Mouse (Mus musculus) midbrain, embryonic 14.5 days (tissue): ENCODE results near the gene Plcb1. TPM values are rescaled to one million over a fixed set of nuclear protein-coding genes. Genes with fewer than 3 reads are reported as not detected.
A peak's percentile ranks its signal among the peaks of the same experiment; 100 is the strongest.

Experiments
- ATAC-seq: fragments of 200-750 bp; cut with Nextera tagmentation; 2 replicates; pipeline ENCODE4 v1.8.0; 2017; ENCODE audit warnings: moderate number of reproducible peaks, moderate library complexity; ENCODE audit not compliant: low FRiP score, low TSS enrichment
- DNase-seq: peaks from one replicate; pipeline ENCODE4 v3.0.0-alpha.2; 2015
- H3K27ac ChIP-seq: fragments of 300-500 bp; sonication (generic); replicated peaks from 2 replicates; pipeline ENCODE4 v1.5.1; 2014; ENCODE audit warnings: mild to moderate bottlenecking, low read depth, low read length, moderate library complexity
- H3K27me3 ChIP-seq: fragments of 300-500 bp; sonication (generic); 2 replicates; pipeline ENCODE4 v1.6.1; 2014; ENCODE audit warnings: low read length, control low read depth, mixed read lengths; ENCODE audit not compliant: control insufficient read depth, insufficient read depth
- H3K36me3 ChIP-seq: fragments of 300-500 bp; sonication (generic); 2 replicates; pipeline ENCODE4 v1.6.1; 2014; ENCODE audit warnings: low read length, control low read depth; ENCODE audit not compliant: control insufficient read depth, insufficient read depth
- H3K4me1 ChIP-seq: fragments of 300-500 bp; sonication (generic); 2 replicates; pipeline ENCODE4 v1.6.1; 2014; ENCODE audit warnings: mild to moderate bottlenecking, antibody characterized with exemption, low read length, control low read depth; ENCODE audit not compliant: control insufficient read depth, insufficient read depth
- H3K4me2 ChIP-seq: fragments of 300-500 bp; sonication (generic); 2 replicates; pipeline ENCODE4 v1.6.1; 2014; ENCODE audit warnings: mild to moderate bottlenecking, low read length, moderate library complexity
- H3K4me3 ChIP-seq: fragments of 300-500 bp; sonication (generic); replicated peaks from 2 replicates; pipeline ENCODE4 v1.5.1; 2014; ENCODE audit warnings: low read depth, low read length
- H3K9ac ChIP-seq: fragments of 300-500 bp; sonication (generic); replicated peaks from 2 replicates; pipeline ENCODE4 v1.6.1; 2014; ENCODE audit warnings: mild to moderate bottlenecking, low read length, moderate library complexity
- H3K9me3 ChIP-seq: fragments of 300-500 bp; sonication (generic); 2 replicates; pipeline ENCODE4 v1.6.1; 2016; ENCODE audit warnings: low read length, control low read depth, mixed read lengths; ENCODE audit not compliant: control insufficient read depth
- WGBS: fragments of 180-500 bp; shearing (Covaris S2); extraction: QIAGEN DNeasy Blood & Tissue Kit; methylation state at CpG from one replicate; pipeline ENCODE4 v1.1.7; 2014; 5-methylcytosine and 5-hydroxymethylcytosine counted together
- polyA plus RNA-seq: library from polyadenylated mRNA; unstranded; fragments of >200 nt; fragmentation: Nextera tagmentation; extraction: Ambion mirVana; gene quantifications from 2 replicates; pipeline ENCODE4 v1.2.1, GENCODE M21; 2014

Plcb1 gene
- polyA plus RNA-seq, 1 experiment from 2014 or later = 30.7 TPM

GRCm38 (mm10) chr2:135415137-135415536, 629.3 kb downstream of the Plcb1 start:
- H3K27me3 ChIP-seq = no peaks in the 10 kb centered on the region
- H3K9me3 ChIP-seq = no peaks in the 10 kb centered on the region
- no peaks in the 10 kb centered on the region for H3K36me3 ChIP-seq
- H3K4me3 ChIP-seq = no peak overlapping the region
- H3K9ac ChIP-seq = no peak overlapping the region
- WGBS = 61% methylated on average over 4 of the region's 4 CpGs
- DNase-seq = no peak
- no peak overlapping the region for H3K4me2 ChIP-seq
- no peak for ATAC-seq
- no peak overlapping the region for H3K27ac ChIP-seq
- H3K4me1 ChIP-seq = peaks cover 6% of the 10 kb centered on the region; the same call in 1 of the 2 replicates

DNA sequence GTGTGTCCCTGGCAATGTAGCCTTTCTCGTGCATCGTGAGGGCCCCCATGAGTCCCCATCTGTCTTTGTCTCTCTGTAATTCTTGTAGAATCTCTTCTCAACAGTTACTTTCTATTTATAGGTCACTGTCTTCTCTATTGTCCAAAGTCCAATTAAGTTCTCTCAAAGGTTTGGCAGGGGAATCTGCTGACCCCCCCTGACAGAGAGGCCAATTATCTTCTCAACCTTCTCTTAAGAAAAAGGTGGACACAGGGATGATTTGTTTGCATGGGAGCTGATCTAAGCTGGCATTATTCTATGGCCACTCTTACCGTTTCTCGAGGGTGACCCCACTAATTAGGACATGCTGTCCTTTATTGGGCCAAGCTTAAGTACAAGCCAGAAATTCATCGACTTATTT, 633.4 kb downstream of the Plcb1 start:
- 33% methylated on average over 5 of the region's 5 CpGs for WGBS
- Histone ChIP-seq H3K4me3 (no peak overlapping the region), H3K27me3 (no peaks in the 10 kb centered on the region), H3K27ac (no peak overlapping the region), H3K9me3 (no peaks in the 10 kb centered on the region), H3K9ac (no peak overlapping the region), H3K36me3 (no peaks in the 10 kb centered on the region), H3K4me1 (peaks cover 6% of the 10 kb centered on the region; the same call in 1 of the 2 replicates), H3K4me2 (no peak overlapping the region)
- ATAC-seq (no peak), DNase-seq (no peak)

GRCm38 (mm10) chr2:135434947-135435515, 649.2 kb downstream of the Plcb1 start:
- no peak overlapping the region for H3K4me3 ChIP-seq
- no peak for DNase-seq
- no peak overlapping the region for H3K27ac ChIP-seq
- H3K27me3 ChIP-seq = no peaks in the 10 kb centered on the region
- no peak overlapping the region for H3K4me2 ChIP-seq
- no peak overlapping the region for H3K9ac ChIP-seq
- no peaks in the 10 kb centered on the region for H3K4me1 ChIP-seq
- ATAC-seq = no peak
- 88% methylated on average over 5 of the region's 5 CpGs for WGBS
- H3K36me3 ChIP-seq = no peaks in the 10 kb centered on the region
- no peaks in the 10 kb centered on the region for H3K9me3 ChIP-seq

DNA sequence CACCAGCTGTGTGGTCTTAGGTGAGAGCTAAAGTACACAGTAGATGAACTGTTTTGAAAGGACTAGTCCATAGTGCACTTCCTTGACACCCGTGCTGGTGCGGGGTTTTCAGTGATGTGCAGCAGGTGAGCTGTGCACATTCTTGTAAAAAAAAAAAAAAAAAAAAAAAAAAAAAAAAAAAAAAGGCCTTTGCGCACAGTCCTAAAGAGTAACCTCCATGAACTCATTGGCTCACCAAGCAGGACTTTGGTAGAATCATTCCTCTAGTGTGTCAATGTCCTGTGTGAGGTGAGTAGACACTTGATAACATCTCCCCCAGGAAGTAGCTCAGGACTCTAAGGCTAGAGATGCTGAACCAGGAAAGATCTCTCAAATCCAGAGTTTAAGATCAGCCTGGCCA, 653.2 kb downstream of the Plcb1 start:
- no peak for ATAC-seq
- no peak overlapping the region for H3K4me3 ChIP-seq
- no peak for DNase-seq
- WGBS = 88% methylated on average over 3 of the region's 3 CpGs
- H3K9me3 ChIP-seq = no peaks in the 10 kb centered on the region
- H3K27ac ChIP-seq = no peak overlapping the region
- H3K4me1 ChIP-seq = no peaks in the 10 kb centered on the region
- H3K4me2 ChIP-seq = no peak overlapping the region
- H3K27me3 ChIP-seq = no peaks in the 10 kb centered on the region
- no peak overlapping the region for H3K9ac ChIP-seq
- H3K36me3 ChIP-seq = no peaks in the 10 kb centered on the region

DNA sequence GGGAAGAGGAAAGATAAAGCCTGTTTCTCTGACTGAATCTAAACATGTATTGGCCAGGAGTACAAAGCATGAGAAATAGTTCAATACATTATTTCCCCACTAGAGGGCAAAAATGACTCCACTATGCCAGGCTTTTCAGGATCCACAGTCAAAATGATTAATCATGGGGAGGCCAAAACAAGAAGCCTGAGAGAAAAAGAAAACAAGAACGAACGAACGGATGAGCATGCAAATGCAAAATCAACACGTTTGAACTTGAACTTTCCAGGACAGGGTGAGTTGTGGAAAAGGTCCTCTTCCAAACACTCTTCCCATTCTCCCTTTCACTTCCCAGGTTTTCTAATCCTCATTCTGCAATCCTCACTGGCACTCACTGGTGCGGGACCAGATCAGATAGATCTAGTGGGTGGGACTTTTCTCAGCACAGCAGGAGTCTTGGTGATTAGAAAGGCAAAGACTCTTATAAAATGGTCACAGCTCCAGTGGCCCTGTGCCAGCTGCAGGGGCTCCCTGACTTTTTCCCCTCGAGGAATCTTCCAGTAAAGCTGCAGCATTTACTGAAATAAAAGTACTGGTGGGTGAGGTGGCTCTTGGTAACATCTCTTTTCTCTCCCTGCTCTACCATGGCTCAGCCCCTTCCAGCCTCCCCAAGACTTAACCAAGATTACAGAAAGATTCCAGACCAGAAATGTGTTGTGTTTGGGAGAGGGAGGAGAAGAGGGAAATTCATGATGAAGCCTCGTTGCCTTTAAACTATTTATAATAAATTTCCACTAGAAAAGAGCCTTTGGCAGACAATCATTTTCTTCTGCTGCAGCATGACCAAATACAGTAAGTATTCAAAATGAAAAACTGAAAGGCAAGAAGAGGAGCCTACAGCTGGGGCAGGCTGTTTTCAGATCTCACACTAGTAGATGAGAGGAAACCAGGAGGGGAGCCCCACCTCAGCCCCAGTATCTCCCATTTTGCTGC, 654.0 kb downstream of the Plcb1 start:
- ATAC-seq = peak; percentile 71; the same call in 1 of the 2 replicates
- Histone ChIP-seq H3K9ac (no peak overlapping the region), H3K4me2 (peak overlapping the region; percentile 34), H3K27ac (0 out of 2 replicates have a peak overlapping the region, but pooled peaks have one; percentile 37), H3K4me3 (no peak overlapping the region), H3K27me3 (no peaks in the 10 kb centered on the region), H3K4me1 (no peaks in the 10 kb centered on the region), H3K9me3 (no peaks in the 10 kb centered on the region), H3K36me3 (no peaks in the 10 kb centered on the region)
- peak; percentile 88 for DNase-seq
- WGBS = 5% methylated on average over 7 of the region's 7 CpGs

DNA sequence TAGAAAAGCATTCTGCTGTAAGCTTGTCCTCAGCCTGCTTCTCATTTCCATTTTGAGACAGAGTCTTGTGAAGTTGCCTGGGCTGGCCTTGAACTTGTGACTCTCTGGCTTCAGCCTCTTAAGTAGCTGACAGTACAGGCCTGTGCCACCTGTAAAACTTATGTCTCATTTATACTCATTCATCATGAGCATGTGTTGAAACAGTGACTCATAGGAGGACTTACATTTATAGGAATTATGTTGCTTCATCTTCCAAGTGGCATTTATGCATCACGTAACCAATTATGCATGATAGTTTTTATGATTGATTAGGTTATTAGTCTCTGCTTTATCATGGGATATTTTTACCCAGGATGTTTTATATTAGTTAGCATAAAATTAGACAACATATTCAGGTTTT, 667.7 kb downstream of the Plcb1 start:
- H3K4me3 ChIP-seq = no peak overlapping the region
- no peak for DNase-seq
- no peak overlapping the region for H3K27ac ChIP-seq
- no peaks in the 10 kb centered on the region for H3K4me1 ChIP-seq
- H3K9me3 ChIP-seq = no peaks in the 10 kb centered on the region
- ATAC-seq = no peak
- no peak overlapping the region for H3K9ac ChIP-seq
- WGBS = 96% methylated on average over 1 of the region's 1 CpGs
- H3K4me2 ChIP-seq = no peak overlapping the region
- no peaks in the 10 kb centered on the region for H3K27me3 ChIP-seq
- no peaks in the 10 kb centered on the region for H3K36me3 ChIP-seq

- no peak for ATAC-seq
- 86% methylated on average over 2 of the region's 2 CpGs for WGBS
- no peak overlapping the region for H3K9ac ChIP-seq
- H3K27me3 ChIP-seq = no peaks in the 10 kb centered on the region
- no peaks in the 10 kb centered on the region for H3K4me1 ChIP-seq
- DNase-seq = no peak
- H3K4me3 ChIP-seq = no peak overlapping the region
- no peaks in the 10 kb centered on the region for H3K9me3 ChIP-seq
- H3K27ac ChIP-seq = no peak overlapping the region
- no peak overlapping the region for H3K4me2 ChIP-seq
- no peaks in the 10 kb centered on the region for H3K36me3 ChIP-seq
These were observed 668.1 kb downstream of the Plcb1 start for GRCm38 (mm10) chr2:135454015-135454414.

DNA sequence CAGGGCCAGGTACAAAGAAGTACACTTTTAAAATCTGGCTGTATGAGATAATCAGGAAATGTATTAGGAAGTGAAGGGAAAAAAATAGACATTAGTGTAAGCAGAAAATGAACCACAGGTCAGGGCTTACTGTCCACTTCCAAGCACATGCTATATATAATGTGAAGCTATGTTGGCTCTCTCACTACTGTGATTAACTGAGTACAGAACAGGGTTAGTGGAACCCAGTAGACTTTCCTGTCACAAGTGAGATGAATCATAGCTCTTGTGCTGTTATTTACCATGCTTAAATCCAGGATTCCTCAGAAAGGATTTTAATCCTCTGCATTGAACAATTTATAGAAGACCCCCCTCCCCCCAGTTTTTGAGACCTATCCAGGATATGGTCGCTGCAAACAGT, 668.6 kb downstream of the Plcb1 start:
- DNase-seq (no peak), ATAC-seq (no peak)
- Histone ChIP-seq H3K9ac (no peak overlapping the region), H3K4me2 (no peak overlapping the region), H3K36me3 (no peaks in the 10 kb centered on the region), H3K4me3 (no peak overlapping the region), H3K9me3 (no peaks in the 10 kb centered on the region), H3K27me3 (no peaks in the 10 kb centered on the region), H3K4me1 (no peaks in the 10 kb centered on the region), H3K27ac (no peak overlapping the region)
- WGBS = 57% methylated on average over 1 of the region's 1 CpGs

- Histone ChIP-seq H3K4me3 (no peak overlapping the region), H3K9ac (no peak overlapping the region), H3K4me2 (no peak overlapping the region), H3K27me3 (no peaks in the 10 kb centered on the region), H3K27ac (no peak overlapping the region), H3K36me3 (no peaks in the 10 kb centered on the region), H3K9me3 (no peaks in the 10 kb centered on the region), H3K4me1 (no peaks in the 10 kb centered on the region)
- ATAC-seq (no peak), DNase-seq (no peak)
- 56% methylated on average over 4 of the region's 4 CpGs for WGBS
These were observed 682.0 kb downstream of the Plcb1 start for GRCm38 (mm10) chr2:135467895-135468294.
